Mouse (Mus musculus) lung, postnatal 0 days (tissue): ENCODE measurements around the gene Ppp1r32. TPM values are rescaled to one million over a fixed set of nuclear protein-coding genes. Genes with fewer than 3 reads are reported as not detected.

ENCODE experiments used
- ATAC-seq: fragments of 200-750 bp; cut with Nextera tagmentation; 2 replicates; pipeline ENCODE4 v1.8.0; 2017; ENCODE audit warnings: moderate library complexity
- DNase-seq: peaks from one replicate; pipeline ENCODE4 v3.0.0-alpha.2; 2016; ENCODE audit warnings: low spot score
- H3K27ac ChIP-seq: fragments of 300-500 bp; sonication (generic); 2 replicates; pipeline ENCODE4 v1.5.1; 2014; ENCODE audit warnings: antibody characterized with exemption, mild to moderate bottlenecking, low read length, mixed read lengths
- H3K27me3 ChIP-seq: fragments of 300-500 bp; sonication (generic); replicated peaks from 2 replicates; pipeline ENCODE4 v1.6.1; 2014; ENCODE audit warnings: low read length, mixed read lengths; ENCODE audit not compliant: insufficient read depth
- H3K36me3 ChIP-seq: fragments of 300-500 bp; sonication (generic); 2 replicates; pipeline ENCODE4 v1.6.1; 2014; ENCODE audit warnings: low read length, mixed read lengths; ENCODE audit not compliant: insufficient read depth
- H3K4me1 ChIP-seq: fragments of 300-500 bp; sonication (generic); 2 replicates; pipeline ENCODE4 v1.6.1; 2014; ENCODE audit warnings: antibody characterized with exemption, low read depth, low read length, mixed read lengths; ENCODE audit not compliant: insufficient read depth
- H3K4me2 ChIP-seq: fragments of 300-500 bp; sonication (generic); replicated peaks from 2 replicates; pipeline ENCODE4 v1.6.1; 2014; ENCODE audit warnings: low read depth, mild to moderate bottlenecking, low read length, moderate library complexity, mixed read lengths
- H3K4me3 ChIP-seq: fragments of 300-500 bp; sonication (generic); 2 replicates; pipeline ENCODE4 v1.5.1; 2014; ENCODE audit warnings: low read depth, low read length
- H3K9ac ChIP-seq: fragments of 300-500 bp; sonication (generic); replicated peaks from 2 replicates; pipeline ENCODE4 v1.6.1; 2014; ENCODE audit warnings: low read depth, mild to moderate bottlenecking
- H3K9me3 ChIP-seq: fragments of 300-500 bp; sonication (generic); 2 replicates; pipeline ENCODE4 v1.6.1; 2016; ENCODE audit warnings: low read length, mixed read lengths
- CTCF ChIP-seq: IDR thresholded peaks from 2 replicates; pipeline ENCODE4 v1.5.1; 2016; ENCODE audit warnings: antibody characterized with exemption, mild to moderate bottlenecking
- EP300 ChIP-seq: IDR thresholded peaks from 2 replicates; pipeline ENCODE4 v1.6.1; 2016; ENCODE audit warnings: antibody characterized with exemption, mild to moderate bottlenecking, control low read depth
- WGBS: fragments of 180-500 bp; shearing (Covaris S2); extraction: QIAGEN DNeasy Blood & Tissue Kit; methylation state at CpG from one replicate; pipeline ENCODE4 v1.1.7; 2014; 5-methylcytosine and 5-hydroxymethylcytosine counted together
- polyA plus RNA-seq: library from polyadenylated mRNA; unstranded; fragments of >200 nt; fragmentation: Nextera tagmentation; extraction: Ambion mirVana; gene quantifications from 2 replicates; pipeline ENCODE4 v1.2.1, GENCODE M21; 2015

Gene Ppp1r32
- polyA plus RNA-seq, 1 experiment from 2014 or later: 2.6 TPM

DNA sequence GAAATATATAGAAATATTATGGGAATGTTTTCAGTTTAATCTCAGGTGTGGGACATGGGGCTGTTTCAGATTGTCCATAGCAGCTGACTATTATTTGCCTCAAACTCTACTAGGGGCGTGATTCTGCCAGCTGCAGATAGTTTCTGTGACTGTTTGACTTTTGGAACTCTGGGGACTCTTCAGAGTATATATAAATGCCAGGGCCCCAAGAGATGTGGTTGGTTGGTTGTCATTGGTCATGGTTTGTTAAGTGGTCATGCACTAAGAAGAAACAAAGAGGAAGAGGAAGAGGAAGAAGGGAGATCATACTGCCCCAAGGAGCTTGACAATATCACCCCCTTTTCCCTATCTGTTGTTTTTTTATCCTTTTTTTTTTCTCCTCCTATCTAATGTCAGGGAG lies 39.2 kb upstream of the Ppp1r32 start:
- H3K4me3 ChIP-seq: no peak overlapping the region
- DNase-seq (no peak), ATAC-seq (no peak)
- no peak overlapping the region for H3K4me2 ChIP-seq
- TF ChIP-seq EP300 (no peak), CTCF (no peak)
- WGBS: 73% methylated on average over 1 of the region's 1 CpGs
- no peaks in the 10 kb centered on the region for H3K9me3 ChIP-seq
- H3K27me3 ChIP-seq: no peaks in the 10 kb centered on the region
- peaks cover 1% of the 10 kb centered on the region; the same call in 1 of the 2 replicates for H3K36me3 ChIP-seq
- H3K27ac ChIP-seq: no peak overlapping the region
- no peak overlapping the region for H3K9ac ChIP-seq
- H3K4me1 ChIP-seq: peaks cover 8% of the 10 kb centered on the region; the same call in 1 of the 2 replicates

DNA sequence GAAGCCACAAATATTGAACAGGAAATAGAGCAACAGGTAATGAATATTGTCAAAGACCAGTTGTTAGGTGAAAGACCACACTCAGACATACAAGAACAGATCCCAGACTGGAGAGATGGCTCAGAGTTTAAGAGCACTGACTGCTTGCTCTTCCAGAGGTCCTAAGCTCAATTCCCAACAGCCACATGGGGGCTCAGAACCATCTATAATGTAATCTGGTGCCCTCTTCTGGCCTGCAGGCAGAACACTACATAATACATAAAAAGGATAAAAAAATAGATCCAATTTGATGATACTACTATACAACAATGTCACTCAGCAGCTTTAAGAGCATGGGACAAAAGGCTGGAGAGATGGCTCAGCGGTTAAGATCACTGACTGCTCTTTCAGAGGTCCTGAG lies 37.6 kb upstream of the Ppp1r32 start:
- Histone ChIP-seq H3K4me3 (no peak overlapping the region), H3K4me1 (no peaks in the 10 kb centered on the region), H3K36me3 (peaks cover 10% of the 10 kb centered on the region; the same call in 1 of the 2 replicates), H3K27me3 (no peaks in the 10 kb centered on the region), H3K9ac (no peak overlapping the region), H3K9me3 (no peaks in the 10 kb centered on the region), H3K4me2 (no peak overlapping the region), H3K27ac (no peak overlapping the region)
- WGBS: 49% methylated on average over 1 of the region's 1 CpGs
- DNase-seq (peak; percentile 69), ATAC-seq (no peak)
- TF ChIP-seq CTCF (peak; percentile 73), EP300 (no peak)

DNA sequence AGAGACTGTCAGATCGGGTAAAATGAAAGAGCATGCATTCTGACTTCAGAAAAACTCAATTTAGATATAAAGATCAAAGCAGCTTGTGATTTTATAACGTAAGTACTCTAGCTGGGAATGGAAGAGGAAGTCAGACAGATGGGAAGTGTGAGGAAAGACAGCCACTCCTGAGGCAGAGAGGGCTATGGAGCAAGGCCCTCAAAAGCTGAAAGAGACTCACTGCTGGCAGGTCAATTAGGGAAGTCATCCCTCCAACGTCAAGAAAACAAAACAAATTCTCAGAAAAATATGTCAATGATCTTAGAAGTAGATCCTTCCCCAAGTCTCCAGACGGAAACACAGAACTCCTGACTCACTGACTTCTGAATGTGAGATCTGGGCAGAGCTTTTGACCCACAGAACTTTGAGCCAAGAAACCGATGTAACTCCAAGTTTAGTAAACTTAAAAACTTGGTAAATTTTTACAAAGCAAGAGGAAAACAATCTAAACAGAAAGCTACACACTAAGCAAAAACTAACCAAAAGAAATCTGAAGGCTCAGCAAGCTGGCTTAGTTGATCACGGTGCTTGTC lies 28.1 kb upstream of the Ppp1r32 start:
- ATAC-seq (peak; percentile 57), DNase-seq (peak; percentile 66)
- no peak for TF ChIP-seq CTCF
- TF ChIP-seq EP300: no peak
- Histone ChIP-seq H3K4me1 (no peaks in the 10 kb centered on the region), H3K4me2 (no peak overlapping the region), H3K9me3 (no peaks in the 10 kb centered on the region), H3K27ac (peak overlapping the region; percentile 38), H3K9ac (no peak overlapping the region), H3K27me3 (no peaks in the 10 kb centered on the region), H3K36me3 (peaks cover 7% of the 10 kb centered on the region; the same call in 1 of the 2 replicates), H3K4me3 (no peak overlapping the region)
- 44% methylated on average over 6 of the region's 6 CpGs for WGBS

DNA sequence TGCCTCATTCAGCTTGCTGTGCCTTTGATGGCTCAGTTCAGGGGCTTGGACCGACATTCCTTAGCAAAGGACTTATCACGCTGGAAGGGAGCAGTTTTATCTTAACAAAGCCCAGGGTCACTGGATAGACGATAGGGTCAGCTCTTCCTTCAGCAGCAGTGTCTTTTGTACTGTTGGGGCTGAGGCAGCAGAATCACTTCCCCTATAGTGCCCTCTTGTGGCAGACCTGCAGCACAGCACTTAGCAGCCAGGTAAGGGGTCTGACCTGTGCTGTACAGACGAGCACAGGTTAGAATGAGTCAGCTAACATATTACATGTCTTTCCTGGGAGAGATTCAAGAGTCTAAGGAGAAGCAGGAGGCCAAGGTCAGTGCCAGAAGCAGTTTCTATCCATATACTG lies 19.8 kb upstream of the Ppp1r32 start:
- whole genome bisulfite sequencing: 8% methylated on average over 4 of the region's 4 CpGs
- no peaks in the 10 kb centered on the region for H3K9me3 ChIP-seq
- TF ChIP-seq EP300: no peak
- peak; percentile 93 for TF ChIP-seq CTCF
- H3K4me1 ChIP-seq: no peaks in the 10 kb centered on the region
- DNase-seq: peak; percentile 55
- H3K4me3 ChIP-seq: no peak overlapping the region
- H3K4me2 ChIP-seq: no peak overlapping the region
- H3K27me3 ChIP-seq: no peaks in the 10 kb centered on the region
- no peak overlapping the region for H3K27ac ChIP-seq
- no peak overlapping the region for H3K9ac ChIP-seq
- H3K36me3 ChIP-seq: peaks cover 10% of the 10 kb centered on the region; the same call in 1 of the 2 replicates
- ATAC-seq: peak; percentile 62

DNA sequence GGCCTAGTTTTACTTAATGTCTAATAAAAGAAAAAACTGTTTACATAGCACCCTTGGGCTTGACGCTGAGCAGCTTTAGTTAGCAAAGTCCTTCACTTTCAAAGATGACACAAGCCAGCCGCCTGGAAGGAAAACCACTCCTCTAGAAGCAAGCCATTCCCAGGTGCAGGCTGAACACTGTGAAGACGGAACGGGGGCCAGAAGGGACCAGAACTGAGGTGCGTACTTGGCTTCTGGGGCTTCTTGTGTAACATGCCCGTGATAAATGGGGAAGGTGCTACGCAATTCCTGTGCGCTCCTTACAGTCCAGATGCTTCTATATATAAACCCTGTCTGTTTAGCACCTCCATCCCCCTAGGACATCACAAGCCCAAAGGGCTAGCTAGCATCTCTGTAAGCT lies 17.9 kb upstream of the Ppp1r32 start:
- peaks cover 10% of the 10 kb centered on the region; the same call in 1 of the 2 replicates for H3K36me3 ChIP-seq
- no peak overlapping the region for H3K4me3 ChIP-seq
- no peak for TF ChIP-seq CTCF
- TF ChIP-seq EP300: no peak
- no peak for DNase-seq
- no peak overlapping the region for H3K27ac ChIP-seq
- no peaks in the 10 kb centered on the region for H3K9me3 ChIP-seq
- WGBS: 85% methylated on average over 8 of the region's 8 CpGs
- no peaks in the 10 kb centered on the region for H3K4me1 ChIP-seq
- ATAC-seq: no peak
- no peak overlapping the region for H3K4me2 ChIP-seq
- no peak overlapping the region for H3K9ac ChIP-seq
- no peaks in the 10 kb centered on the region for H3K27me3 ChIP-seq

DNA sequence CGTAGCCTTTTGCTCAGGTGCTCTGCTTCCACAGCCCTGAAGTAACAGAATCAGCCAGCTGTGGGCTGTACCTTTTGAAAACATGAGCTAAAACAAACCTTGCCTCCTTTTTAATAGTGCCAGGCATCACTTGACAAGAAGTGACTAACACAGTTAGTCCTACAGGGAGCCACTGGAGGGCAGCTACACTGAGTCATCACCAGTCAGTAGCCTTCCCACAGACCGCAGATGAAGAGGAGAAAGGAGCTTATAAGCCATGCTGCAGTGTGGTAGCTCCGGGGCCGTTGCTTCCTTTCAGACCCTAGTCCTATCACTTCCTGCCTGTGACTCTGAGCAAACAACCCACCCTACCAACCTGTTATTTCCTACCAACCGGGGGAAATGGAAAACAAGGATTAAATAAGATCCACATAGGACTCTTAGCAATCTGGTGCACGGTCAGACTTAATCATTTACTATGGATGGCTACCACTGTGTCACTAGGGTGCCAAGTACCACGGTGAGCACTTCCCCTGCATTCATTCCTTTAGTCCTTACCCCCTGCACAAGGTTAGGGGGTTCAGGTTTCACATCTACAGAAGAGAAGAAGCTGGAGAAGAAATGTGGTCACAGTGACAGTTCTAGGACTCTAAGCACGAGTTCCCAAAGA lies 14.9 kb upstream of the Ppp1r32 start:
- 39% methylated on average over 8 of the region's 8 CpGs for WGBS
- H3K4me2 ChIP-seq: no peak overlapping the region
- H3K4me1 ChIP-seq: no peaks in the 10 kb centered on the region
- 0 out of 2 replicates have a peak, but pooled peaks cover 6% of the 10 kb centered on the region for H3K36me3 ChIP-seq
- H3K9ac ChIP-seq: no peak overlapping the region
- no peaks in the 10 kb centered on the region for H3K9me3 ChIP-seq
- no peak overlapping the region for H3K4me3 ChIP-seq
- no peak overlapping the region for H3K27ac ChIP-seq
- ATAC-seq (peak; percentile 53), DNase-seq (peak; percentile 32)
- no peaks in the 10 kb centered on the region for H3K27me3 ChIP-seq
- no peak for TF ChIP-seq CTCF
- no peak for TF ChIP-seq EP300
